Mouse (Mus musculus) liver, postnatal 0 days (tissue): Measurements from ENCODE around the gene Prkcq.

Experiments
- CTCF ChIP-seq: sonication (generic); IDR thresholded peaks from 2 replicates; pipeline ENCODE4 v1.5.1; 2016; ENCODE audit warnings: antibody characterized with exemption, low read depth
- EP300 ChIP-seq: IDR thresholded peaks from 2 replicates; pipeline ENCODE4 v1.6.1; 2016; ENCODE audit warnings: antibody characterized with exemption, low read depth, mild to moderate bottlenecking

DNA sequence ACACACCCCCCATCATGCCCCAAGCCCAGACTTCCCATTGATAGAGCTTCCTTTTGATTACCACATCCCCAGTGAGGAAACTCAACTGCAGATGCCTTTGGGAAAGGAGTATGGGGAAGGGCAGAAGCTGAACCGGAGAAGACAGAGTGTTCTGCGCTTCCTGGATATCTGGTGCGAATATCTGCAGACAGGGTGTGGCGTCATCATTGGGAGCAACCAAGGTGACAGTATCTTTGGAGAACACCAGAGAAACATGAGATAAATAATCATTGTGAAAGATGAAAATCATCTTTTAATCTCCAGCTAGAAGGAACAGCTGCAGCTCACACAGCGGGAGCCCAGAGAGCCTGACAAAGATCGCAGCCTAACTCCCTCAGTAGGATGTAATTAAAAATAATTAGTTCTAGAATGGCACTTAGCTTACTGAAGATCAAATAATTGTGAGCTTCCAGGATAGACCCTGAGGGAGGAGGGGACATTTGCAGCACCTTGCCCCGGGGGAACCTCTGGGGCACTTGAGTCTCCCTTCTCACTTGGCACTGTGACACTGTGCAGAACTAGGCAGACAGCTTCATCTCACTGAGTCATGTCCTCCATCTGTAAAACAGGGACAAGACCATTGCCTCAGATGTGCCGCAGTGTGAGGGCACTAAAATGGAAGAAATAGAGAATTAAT, 38.5 kb downstream of the Prkcq start:
- no peak for TF ChIP-seq CTCF
- TF ChIP-seq EP300: peak; percentile 43; the same call in 1 of the 2 replicates
